Mouse (Mus musculus) bone marrow, adult 2 months (tissue): Measurements from ENCODE around the gene Pcdh9.

ENCODE experiments used
- CTCF ChIP-seq: fragments of 200-500 bp; IDR thresholded peaks from 2 replicates; pipeline ENCODE4 v1.5.1; 2011; ENCODE audit warnings: low read length, control low read depth; ENCODE audit not compliant: control insufficient read depth, insufficient read depth
- POLR2A ChIP-seq: fragments of 200-500 bp; IDR thresholded peaks from 2 replicates; pipeline ENCODE4 v1.6.1; 2011; ENCODE audit warnings: low read depth, mild to moderate bottlenecking, control low read depth, low read length, borderline replicate concordance; ENCODE audit not compliant: control insufficient read depth

DNA sequence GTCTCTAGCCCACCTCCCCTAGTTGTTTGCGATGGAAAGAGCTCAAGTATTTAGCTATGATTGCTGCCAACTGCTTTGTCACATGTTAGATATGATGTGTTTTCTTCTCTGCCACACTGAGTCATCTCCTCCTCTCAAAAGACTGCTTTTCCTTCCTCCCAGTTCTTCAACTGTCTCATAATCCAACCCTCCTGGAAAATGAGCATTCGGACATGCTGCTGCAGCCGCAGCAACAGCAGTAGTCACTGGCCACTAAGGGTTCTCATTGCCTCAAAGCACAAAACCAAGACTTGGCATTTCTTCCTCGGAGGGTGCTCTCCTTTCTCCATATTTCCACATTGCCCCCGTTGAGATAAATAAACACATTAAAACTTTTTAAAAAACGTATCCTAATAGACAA, 1.2 kb downstream of the Pcdh9 start:
- TF ChIP-seq CTCF (no peak), POLR2A (no peak)
